Mouse (Mus musculus) fat pad, adult 2 months (tissue): ENCODE measurements around the gene Rnf220.

Experiments used
- DNase-seq: peaks from one replicate; pipeline ENCODE4 v3.0.0-alpha.2; 2011; ENCODE audit warnings: low read depth, low spot score; ENCODE audit errors: extremely low read depth

Rnf220 gene

DNA sequence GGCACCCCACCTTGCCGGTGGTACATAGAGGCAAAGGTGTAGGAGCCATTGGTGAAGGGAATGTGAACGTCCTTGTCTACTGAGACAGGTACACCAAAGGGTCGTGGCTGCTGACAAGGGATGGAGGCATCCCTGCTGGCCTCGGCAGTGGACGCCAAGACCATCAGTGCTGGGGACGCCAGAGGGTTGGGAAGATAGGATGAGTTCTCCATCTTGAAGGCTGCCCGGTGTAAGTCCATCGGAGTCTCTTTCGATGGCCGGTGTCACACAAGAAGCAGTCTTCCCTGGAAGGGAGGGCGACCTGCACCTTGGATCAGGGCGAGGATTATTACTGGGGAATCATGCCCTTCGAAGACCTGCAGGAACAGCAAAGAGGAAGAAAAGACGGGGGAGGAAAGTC, 6.9 kb downstream of the Rnf220 start:
- no peak for DNase-seq

DNA sequence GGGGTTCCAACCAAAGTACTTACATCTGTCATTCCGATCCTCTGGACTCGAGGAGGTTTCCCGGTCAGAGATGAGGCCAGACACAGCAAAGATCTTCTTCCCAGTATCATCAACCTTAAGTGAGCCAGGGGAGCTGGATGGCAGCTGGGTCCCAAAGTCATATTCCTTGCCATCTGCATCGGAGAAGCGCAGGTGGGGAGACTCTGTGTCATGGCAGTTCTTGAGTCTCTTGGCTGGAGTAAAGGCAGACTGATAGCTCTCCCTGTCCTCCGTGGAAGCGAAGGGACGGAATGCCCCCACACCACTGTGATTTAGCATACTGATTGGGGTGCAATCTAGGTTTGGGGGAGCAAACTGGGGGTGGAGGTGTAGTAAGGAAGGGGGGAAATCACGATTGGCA, 7.3 kb downstream of the Rnf220 start:
- DNase-seq, result no peak

DNA sequence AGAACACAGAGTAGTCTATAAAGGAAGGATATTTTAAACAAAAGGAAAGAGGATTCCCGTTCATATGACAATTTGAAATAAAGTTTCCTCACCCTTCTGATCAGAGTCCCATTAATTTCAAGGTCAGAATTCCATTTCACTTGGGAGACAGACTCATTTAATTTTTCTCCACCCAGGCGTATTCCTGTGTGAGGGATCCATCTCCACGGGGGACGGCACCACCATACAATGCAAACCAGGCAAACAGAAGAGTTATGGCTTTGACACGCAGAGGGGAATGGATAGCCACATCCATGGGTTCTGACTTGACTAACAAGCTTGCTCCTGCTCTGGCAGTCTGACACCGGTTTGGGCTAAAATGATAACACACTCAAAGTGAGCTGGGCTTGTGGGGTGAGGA, 9.4 kb downstream of the Rnf220 start:
- DNase-seq, result no peak

DNA sequence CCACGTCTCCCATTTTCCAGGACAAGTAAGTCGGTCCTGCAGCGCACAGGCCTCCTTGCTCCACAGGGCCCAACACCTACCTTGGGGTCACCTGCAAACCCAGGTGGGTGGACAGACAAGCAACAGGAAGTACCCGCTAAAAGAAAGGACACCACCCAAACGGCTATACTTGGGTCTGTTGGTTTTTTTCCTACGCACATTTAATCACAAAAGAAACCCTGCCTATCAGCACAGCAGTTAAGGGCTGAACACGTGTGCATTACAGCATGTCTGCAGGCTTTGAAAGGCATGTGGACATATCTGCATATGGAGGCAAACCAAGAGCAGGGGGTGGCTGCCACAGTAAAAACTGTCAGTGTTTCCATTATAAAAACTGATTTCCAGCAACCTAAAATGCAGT, 10.7 kb downstream of the Rnf220 start:
- no peak for DNase-seq

DNA sequence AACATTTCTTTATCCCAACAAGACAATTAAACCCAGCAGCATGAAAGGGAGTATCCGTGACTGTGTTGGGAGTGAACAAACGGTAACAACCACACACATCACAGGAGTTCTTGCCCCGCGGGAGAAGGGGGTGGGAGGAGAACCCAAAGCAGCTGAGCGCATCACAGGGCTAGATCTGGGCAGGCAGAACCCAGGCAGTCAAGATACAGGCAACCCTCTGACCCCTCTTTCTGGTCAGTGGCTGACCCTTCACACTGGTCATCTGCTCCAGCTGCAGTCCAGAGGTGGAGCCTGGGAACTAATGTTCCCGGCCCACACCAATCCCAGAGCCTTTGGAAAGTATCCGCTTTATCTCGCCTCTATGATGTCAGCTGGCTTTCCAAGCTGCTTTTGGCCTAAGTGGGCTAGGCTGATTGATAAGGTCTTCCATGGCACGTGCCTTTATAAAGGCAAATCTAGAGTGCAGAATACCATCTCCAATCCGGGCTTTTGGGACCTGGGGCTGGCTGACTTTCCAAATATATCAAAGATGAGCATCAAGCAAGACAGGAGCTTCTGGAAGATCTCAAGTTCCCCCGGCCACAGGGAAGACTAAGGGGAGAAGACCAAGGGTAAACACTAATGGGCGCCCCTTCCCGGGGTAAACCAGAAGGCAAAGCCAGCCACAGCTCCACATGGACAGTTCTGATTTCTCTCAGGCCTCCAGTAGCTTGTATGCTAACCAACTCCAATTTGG, 11.6 kb downstream of the Rnf220 start:
- no peak for DNase-seq

DNA sequence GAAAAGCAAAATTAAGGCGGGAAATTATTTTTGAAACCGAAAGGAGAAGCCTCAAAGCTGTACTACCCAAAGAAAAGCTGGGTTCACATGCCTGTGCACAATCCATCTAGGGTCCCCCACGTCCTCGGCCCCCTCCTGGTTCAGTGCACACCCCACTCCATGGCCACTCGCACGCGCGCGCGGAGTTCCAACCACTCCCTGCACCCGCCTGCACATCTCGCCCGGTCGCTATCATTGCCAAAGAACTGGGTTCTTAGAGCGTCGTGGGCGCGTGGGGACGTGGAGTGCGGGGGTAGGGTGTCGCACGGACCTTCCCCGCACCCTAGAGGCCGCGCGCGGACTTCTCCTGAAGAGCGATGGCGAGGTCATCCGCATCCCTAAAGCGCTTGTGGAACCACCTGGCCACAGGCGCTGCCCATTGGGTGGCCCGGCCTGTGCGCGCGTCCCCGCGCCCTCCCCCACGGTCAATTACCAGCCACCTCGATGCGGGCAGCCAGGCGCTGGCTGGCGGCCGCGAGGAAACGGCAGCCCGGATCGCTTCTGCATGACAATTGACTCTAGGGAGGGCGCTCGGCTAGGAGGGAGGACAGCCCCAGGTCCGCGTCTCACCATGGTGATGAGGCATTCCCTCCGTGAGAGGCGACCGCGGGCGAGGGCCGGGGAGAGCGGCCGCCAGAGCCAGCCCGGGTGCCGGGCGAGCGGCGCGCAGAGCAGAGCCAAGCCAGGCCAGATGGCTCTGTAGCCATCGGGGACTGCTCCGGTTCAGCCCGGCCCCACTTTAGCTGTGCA, 12.4 kb downstream of the Rnf220 start:
- DNase-seq, result no peak

DNA sequence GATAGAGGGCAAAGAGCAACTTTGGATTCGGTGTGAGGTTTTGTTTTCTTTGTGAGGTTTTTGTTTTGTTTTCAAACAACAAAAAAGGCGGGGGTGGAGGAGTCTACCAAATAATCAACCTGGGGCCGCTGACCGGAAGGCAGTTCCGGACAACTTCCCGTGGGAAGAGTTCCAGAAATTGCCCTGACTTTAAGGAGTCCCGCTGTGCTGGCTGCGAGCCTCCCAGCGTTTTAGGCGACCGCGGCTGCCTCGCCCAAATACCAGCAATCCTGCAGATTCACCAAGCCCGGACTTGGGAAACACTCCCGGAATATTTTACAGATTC, 13.0 kb downstream of the Rnf220 start:
- no peak for DNase-seq

DNA sequence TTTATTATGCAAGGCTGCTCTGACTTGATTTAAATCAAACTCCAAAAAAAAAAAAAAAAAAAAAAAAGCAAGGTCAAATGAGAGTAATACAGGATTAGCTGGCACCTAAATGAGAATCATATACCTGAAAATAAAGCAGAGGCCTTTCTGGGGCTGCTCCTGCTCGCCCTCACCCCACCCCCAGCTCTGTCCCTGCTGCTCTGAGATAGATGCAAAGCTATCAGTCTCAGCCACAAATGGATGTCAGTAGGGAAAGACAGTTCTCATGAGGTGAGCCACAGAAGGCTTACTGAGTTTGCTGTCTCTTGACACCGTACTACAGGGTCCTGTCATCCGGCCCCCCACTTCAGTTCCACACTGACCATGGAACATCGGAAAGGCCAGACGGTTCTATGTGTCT, 14.7 kb downstream of the Rnf220 start:
- DNase-seq, result no peak

DNA sequence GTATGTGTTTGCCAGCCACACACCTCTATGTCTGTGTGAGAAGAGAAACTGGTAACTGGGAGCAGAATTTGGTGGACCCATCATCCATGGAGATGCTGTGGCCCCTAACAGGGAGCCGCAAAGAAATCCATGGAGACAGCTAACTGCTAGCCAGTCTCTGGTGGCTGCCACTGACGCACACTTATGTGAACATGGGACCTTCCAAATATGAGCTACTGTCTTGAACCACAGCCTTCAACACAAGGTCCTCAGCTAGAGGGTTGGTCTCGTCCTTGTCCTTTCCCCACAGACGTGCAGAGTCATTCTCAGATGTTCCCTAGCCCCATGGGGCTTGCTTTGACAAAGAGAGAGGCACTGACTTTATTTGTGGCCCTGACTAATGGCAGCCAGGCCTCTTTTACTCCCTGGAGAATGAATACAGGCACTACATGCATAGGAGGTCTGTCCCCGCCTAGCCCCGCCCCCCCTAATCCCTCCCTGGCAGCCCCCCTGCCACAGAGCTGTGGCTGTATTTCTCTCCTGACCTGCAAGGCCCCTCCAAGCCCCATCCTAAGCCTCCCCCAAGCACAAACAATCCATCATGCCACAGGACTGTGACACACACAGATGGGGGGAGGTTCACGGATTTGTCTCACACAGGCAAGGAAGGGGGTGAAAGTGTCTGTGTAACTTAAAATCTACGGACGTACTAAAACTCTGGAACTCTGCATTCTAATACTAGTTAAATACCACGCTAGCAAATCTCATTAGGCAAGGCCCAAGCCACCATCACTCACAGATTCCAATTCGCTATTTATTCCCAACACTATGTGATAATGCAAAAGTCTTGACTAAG, 16.0 kb downstream of the Rnf220 start:
- no peak for DNase-seq

DNA sequence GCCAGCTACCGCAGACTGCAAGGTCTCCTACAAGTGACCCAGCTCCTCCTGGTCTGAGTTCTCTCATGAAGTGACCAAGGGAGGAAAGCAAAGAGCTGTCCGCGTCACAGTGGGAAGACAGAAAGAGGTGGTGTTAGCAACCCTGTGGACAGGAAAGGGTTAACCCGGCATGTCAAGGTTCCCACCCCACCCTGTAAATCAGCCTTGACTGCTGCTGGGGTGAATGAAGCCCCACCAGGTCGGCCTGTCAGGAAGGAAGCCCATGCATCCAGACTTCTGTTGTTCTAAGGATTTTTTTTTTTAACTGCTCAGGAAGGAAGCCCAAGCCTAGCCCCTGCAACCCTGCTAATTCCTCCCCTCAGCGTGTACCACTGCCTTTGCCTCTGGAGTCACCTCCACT, 16.9 kb downstream of the Rnf220 start:
- DNase-seq, result no peak

DNA sequence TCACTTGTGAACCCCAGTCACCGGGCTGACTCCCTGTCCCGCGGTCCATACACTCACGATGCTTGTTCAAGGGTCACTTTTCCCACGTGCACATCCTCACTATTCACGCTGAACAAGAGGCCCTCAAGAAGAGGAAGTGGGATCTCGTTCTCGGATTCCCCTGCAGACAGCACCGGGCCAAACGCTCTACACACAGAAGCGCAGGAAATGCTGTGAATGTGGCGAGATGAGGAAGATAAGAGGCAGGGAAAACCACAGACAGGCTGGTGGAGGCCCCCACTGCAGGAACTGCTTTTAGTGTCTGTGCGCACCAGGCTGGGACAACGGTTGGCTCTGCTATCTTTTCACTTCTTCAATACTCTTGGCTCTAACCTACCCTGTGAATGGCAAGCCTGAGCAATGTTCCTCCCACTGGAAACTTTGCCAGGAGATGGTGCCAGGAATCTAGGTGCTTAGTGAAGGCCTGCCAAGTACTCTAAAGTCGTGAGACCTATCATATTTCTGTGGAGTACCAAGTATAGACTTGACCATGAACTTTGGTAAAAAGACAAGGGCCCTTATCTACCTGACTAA, 18.7 kb downstream of the Rnf220 start:
- DNase-seq, result peak; percentile 16

DNA sequence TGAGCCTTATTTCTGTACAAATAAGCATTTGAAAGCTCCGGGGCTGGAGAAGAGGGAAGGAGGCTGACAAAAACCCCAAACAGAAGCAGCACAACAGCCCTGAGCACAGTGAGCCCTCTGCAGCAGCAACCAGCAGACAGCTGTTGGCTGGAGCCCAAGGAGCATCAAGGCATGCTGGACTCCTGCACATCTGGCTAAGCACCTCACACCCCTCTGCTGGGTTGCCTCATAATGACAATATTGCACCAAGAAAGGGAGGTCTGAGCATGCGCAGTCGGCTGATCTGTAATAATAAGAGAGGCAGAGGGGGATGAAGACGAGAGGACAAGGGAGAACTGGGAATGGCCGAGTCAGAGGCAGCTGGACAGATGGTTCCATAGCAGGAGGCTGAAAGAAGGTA, 19.5 kb downstream of the Rnf220 start:
- DNase-seq, result no peak

DNA sequence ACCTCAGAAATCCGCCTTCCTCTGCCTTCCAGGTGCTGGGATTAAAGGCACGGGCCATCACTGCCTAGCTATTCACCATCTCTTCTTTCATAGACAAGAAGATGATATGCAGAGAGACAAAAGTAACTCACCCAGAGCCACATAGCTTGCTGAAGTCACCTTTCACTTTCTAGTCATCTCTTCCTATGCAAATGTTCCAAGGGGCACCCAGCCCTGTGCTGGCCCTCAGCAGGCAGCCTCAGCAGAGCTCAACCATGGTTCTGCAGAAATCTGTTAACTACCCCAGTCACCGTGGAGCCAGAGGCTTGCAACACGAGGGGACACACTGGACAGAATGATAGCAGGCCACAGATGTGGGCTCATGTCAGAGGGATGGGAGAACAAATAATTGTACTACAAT, 20.1 kb downstream of the Rnf220 start:
- DNase-seq, result no peak

DNA sequence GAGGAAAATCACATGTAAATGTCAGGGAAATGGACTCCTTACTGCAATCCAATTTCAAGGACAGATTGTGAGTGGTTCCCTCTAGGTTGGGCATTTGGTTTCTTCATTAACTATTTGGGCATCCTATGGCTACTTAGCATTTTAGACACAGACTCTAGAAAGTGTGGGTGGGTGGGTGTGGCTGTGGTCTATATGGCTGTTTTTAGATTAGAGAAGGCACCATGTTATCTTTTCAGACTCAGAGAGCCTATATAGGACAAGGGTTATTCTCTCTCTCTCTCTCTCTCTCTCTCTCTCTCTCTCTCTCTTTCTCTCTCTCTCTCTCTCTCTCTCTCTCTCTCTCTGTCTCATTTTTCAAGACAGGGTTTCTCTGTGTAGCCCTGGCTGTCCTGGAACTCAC, 20.5 kb downstream of the Rnf220 start:
- DNase-seq, result no peak

DNA sequence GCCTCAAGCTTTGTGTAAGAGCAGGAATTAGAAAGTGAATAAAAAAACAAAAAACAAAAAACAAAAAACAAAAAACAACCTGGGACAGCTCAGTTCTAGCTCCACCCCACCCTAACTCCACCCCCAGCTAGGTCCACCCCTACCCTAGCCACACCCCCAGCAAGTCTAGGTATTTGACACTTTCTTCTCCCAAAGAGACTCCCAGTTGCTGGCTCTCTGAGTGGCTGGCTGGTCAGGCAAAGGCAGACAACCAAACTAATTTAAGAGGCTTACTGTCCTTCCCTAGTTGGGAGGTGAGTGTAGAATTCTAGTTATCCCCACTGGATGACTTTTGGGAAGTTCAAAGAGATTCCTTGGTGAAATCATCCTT, 22.9 kb downstream of the Rnf220 start:
- DNase-seq, result no peak

DNA sequence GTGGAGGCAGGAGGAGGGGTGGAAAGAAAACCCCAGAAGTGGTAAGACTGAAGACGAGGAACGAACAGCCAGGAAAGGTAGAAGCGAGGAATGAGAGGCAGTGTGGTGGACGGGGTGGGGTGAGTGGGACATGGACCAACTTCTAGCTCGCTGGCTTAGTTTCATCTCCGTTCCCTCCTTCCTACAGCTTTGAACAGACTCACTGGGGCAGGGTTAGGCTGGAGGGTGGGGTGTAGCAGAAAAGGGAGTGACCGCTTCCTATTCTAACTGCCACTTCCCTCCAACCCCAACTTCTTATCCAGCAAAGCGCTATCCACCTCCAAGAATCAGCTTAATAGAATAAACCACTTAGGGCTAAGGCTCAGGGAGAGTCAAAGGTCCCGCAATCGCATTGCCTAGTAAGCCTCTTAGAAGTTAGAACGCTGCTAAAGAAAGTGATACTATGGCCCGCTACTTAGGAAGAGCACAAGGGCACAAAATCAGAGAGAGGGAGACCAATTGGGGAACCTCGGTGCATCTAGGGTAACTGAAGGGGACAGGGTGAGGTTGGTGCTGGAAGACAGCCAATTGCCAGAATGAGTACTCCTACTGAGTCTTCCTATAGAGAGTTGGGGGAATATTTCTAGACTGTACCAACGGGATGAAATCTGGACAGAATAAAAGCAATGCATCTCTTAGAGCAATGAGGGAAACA, 23.4 kb downstream of the Rnf220 start:
- DNase-seq, result no peak

DNA sequence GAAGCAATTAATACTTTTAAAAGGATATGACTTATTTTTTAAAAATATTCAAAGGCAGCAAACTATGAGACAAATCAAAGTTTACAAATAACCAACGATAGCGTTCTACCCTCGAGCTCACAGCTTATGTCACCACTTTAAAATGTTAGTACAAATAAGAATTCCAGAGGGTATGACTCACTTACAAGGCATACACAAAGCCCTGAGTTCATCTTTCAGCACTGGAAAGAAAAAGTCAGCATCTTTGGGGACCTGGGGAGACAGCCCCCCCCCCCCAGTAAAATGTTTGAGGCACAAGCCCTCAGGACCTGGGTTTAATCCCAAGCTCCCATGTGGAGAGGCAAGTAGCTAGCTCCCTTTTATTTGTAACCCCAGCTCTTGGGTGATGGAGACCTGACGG, 27.4 kb downstream of the Rnf220 start:
- no peak for DNase-seq

DNA sequence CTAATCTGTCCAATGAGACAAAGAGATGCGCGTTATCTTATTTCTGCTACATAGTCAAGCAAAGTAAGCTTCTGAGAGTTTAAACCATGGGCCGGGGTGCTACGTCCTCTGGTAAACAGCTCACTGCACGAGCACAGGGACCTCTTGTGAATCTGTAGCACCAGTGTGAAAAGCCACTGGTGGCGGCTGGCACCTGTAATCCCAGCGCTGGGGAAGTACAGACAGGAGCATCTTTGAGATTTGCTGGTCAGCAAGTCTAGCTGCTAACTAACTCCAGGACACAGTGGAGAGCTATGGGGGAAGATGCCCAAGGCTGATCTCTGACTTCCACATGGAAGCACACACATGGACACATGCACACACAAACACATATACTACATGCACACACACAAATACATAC, 28.9 kb downstream of the Rnf220 start:
- no peak for DNase-seq

DNA sequence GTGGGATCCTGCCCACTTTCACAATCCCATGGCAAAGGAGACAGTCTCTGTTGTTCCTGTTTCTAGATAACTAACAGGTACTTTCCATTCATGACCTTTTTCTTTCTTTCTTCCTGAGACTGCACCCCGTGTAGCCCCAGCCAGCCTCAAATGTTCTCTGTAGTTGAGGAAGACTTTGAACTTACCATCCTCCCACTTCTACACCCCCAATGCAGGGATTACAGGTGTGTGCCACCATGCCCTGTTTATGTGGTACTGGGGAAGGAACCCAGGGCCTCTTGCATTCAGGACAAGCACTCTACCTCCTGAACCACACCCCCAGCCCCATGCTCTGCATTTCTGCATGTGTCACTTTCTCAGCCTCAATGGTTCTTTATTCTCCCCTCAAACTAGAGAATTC, 47.7 kb downstream of the Rnf220 start:
- no peak for DNase-seq

DNA sequence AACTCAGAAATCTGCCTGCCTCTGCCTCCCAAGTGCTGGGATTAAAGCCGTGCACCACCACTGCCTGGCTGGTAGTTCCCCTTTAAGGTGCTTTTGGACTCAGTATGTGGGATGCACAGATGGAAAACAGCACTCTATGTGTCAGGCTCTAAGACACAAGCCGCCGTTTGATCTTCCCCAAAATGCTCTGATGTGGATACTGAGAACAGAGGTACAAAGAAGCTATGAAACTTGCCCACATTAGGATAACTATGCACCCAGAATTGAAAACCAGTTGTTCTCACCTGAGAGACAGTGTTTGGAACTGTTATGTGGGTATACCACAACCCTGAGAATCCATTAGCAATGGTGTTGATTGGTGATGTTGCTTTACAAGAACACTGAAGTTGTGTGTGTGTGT, 48.9 kb downstream of the Rnf220 start:
- DNase-seq, result no peak
